Mouse (Mus musculus) MEL (cell line): ENCODE results near the gene Hs3st6. TPM values are rescaled to one million over a fixed set of nuclear protein-coding genes. Genes with fewer than 3 reads are reported as not detected.

Experiments used
- DNase-seq: peaks from one replicate; pipeline ENCODE4 v3.0.0; 2011; ENCODE audit warnings: low read depth, low spot score
- H3K27ac ChIP-seq: 2 replicates; pipeline ENCODE4 v1.5.1; 2012; ENCODE audit warnings: low read depth, mild to moderate bottlenecking, control low read depth, low read length, moderate library complexity; ENCODE audit not compliant: control insufficient read depth
- H3K27me3 ChIP-seq, 2 experiments: fragments of 150-350 bp in 1 of 2; sonication (generic) in 1 of 2; 2 replicates each; pipeline ENCODE4 v1.6.1; 2012; ENCODE audit warnings: low read length in 2 of 2, mild to moderate bottlenecking in 2 of 2, improper control_type of control experiment in 1 of 2, moderate library complexity in 1 of 2; ENCODE audit not compliant: insufficient read depth in 2 of 2, control insufficient read depth in 1 of 2
- H3K36me3 ChIP-seq, 2 experiments: 2 replicates each; pipeline ENCODE4 v1.6.1; 2012 to 2014; ENCODE audit warnings: low read length in 2 of 2, improper control_type of control experiment in 1 of 2, inconsistent platforms in 1 of 2, mild to moderate bottlenecking in 1 of 2; ENCODE audit not compliant: insufficient read depth in 2 of 2, control insufficient read depth in 1 of 2
- H3K4me1 ChIP-seq, 2 experiments: fragments of 150-350 bp in 1 of 2; sonication (generic) in 1 of 2; 2 replicates each; pipeline ENCODE4 v1.6.1; 2012; ENCODE audit warnings: low read length in 2 of 2, improper control_type of control experiment in 1 of 2, mild to moderate bottlenecking in 1 of 2; ENCODE audit not compliant: insufficient read depth in 2 of 2, control insufficient read depth in 1 of 2
- H3K4me3 ChIP-seq, 2 experiments: fragments of 150-350 bp in 1 of 2; sonication (generic) in 1 of 2; 2 replicates each; pipeline ENCODE4 v1.5.1; 2012; ENCODE audit warnings: low read depth in 2 of 2, low read length in 2 of 2, mild to moderate bottlenecking in 2 of 2, moderate library complexity in 2 of 2, control low read depth in 1 of 2, improper control_type of control experiment in 1 of 2; ENCODE audit not compliant: control insufficient read depth in 1 of 2, insufficient read depth in 1 of 2
- H3K79me2 ChIP-seq: 2 replicates; pipeline ENCODE4 v1.6.1; 2012; ENCODE audit warnings: mild to moderate bottlenecking, low read length, moderate library complexity; ENCODE audit not compliant: control insufficient read depth, poor library complexity, insufficient read depth
- H3K9ac ChIP-seq: 2 replicates; pipeline ENCODE4 v1.6.1; 2012; ENCODE audit warnings: low read depth, mild to moderate bottlenecking, control low read depth, low read length, moderate library complexity; ENCODE audit not compliant: control insufficient read depth, poor library complexity, severe bottlenecking
- H3K9me3 ChIP-seq: fragments of 150-350 bp; sonication (generic); replicated peaks from 2 replicates; pipeline ENCODE4 v1.6.1; 2012; ENCODE audit warnings: mild to moderate bottlenecking, low read length, improper control_type of control experiment, moderate library complexity; ENCODE audit not compliant: insufficient read depth
- CHD1 ChIP-seq: IDR thresholded peaks from 2 replicates; pipeline ENCODE4 v1.6.1; 2012; ENCODE audit warnings: low read depth, mild to moderate bottlenecking, inconsistent platforms, low read length, improper control_type of control experiment
- CTCF ChIP-seq, 3 experiments: IDR thresholded peaks in 2 of 3; conservative IDR thresholded peaks in 1 of 3; 2 replicates each; pipeline ENCODE4 v1.5.1; 2011 to 2012; ENCODE audit warnings: low read length in 3 of 3, low read depth in 2 of 3, mild to moderate bottlenecking in 2 of 3, improper control_type of control experiment in 1 of 3, inconsistent platforms in 1 of 3, mixed read lengths in 1 of 3, moderate library complexity in 1 of 3; ENCODE audit not compliant: control insufficient read depth in 1 of 3, insufficient read depth in 1 of 3, poor library complexity in 1 of 3, severe bottlenecking in 1 of 3
- ELF1 ChIP-seq: IDR thresholded peaks from 2 replicates; pipeline ENCODE4 v1.6.1; 2014; ENCODE audit warnings: low read depth, mild to moderate bottlenecking, inconsistent platforms, low read length, improper control_type of control experiment, moderate library complexity
- KAT2A ChIP-seq: conservative IDR thresholded peaks from 2 replicates; pipeline ENCODE4 v1.6.1; 2012; ENCODE audit warnings: low read depth, low read length, improper control_type of control experiment, inconsistent platforms
- MAFK ChIP-seq: IDR thresholded peaks from 2 replicates; pipeline ENCODE4 v1.6.1; 2011; ENCODE audit warnings: low read depth, mild to moderate bottlenecking, low read length, improper control_type of control experiment, borderline replicate concordance
- MXI1 ChIP-seq: IDR thresholded peaks from 2 replicates; pipeline ENCODE4 v1.6.1; 2011; ENCODE audit warnings: mild to moderate bottlenecking, low read depth, low read length, improper control_type of control experiment
- POLR2A ChIP-seq, 2 experiments: IDR thresholded peaks; 2 replicates each; pipeline ENCODE4 v1.6.1; 2011 to 2012; ENCODE audit warnings: low read length in 2 of 2, mild to moderate bottlenecking in 2 of 2, control low read depth in 1 of 2, improper control_type of control experiment in 1 of 2, low read depth in 1 of 2, moderate library complexity in 1 of 2; ENCODE audit not compliant: control insufficient read depth in 1 of 2, insufficient read depth in 1 of 2, poor library complexity in 1 of 2
- POLR2AphosphoS5 ChIP-seq: IDR thresholded peaks from 2 replicates; pipeline ENCODE4 v1.6.1; 2012; ENCODE audit warnings: low read depth, borderline replicate concordance, mild to moderate bottlenecking, inconsistent platforms, low read length, moderate library complexity, mixed read lengths
- RAD21 ChIP-seq: IDR thresholded peaks from 2 replicates; pipeline ENCODE4 v1.6.1; 2011; ENCODE audit warnings: mild to moderate bottlenecking, low read depth, low read length, improper control_type of control experiment
- RCOR1 ChIP-seq: IDR thresholded peaks from 2 replicates; pipeline ENCODE4 v1.6.1; 2012; ENCODE audit warnings: low read depth, mild to moderate bottlenecking, inconsistent platforms, low read length, improper control_type of control experiment
- TBP ChIP-seq: IDR thresholded peaks from 2 replicates; pipeline ENCODE4 v1.8.0; 2011; ENCODE audit warnings: low read depth, low read length, improper control_type of control experiment
- TCF12 ChIP-seq: IDR thresholded peaks from 2 replicates; pipeline ENCODE4 v1.6.1; 2014; ENCODE audit warnings: low read depth, mild to moderate bottlenecking, inconsistent platforms, low read length, improper control_type of control experiment, moderate library complexity
- USF1 ChIP-seq: IDR thresholded peaks from 2 replicates; pipeline ENCODE4 v1.6.1; 2014; ENCODE audit warnings: low read depth, mild to moderate bottlenecking, inconsistent platforms, low read length, improper control_type of control experiment, moderate library complexity
- USF2 ChIP-seq, 2 experiments: IDR thresholded peaks; 2 replicates each; pipeline ENCODE4 v1.6.1; 2011 to 2012; ENCODE audit warnings: improper control_type of control experiment in 2 of 2, low read length in 2 of 2, borderline replicate concordance in 1 of 2, inconsistent platforms in 1 of 2, low read depth in 1 of 2, mild to moderate bottlenecking in 1 of 2; ENCODE audit not compliant: insufficient read depth in 1 of 2
- ZC3H11A ChIP-seq: IDR thresholded peaks from 2 replicates; pipeline ENCODE4 v1.6.1; 2012; ENCODE audit warnings: low read depth, mild to moderate bottlenecking, inconsistent platforms, low read length, improper control_type of control experiment
- ZMIZ1 ChIP-seq: IDR thresholded peaks from 2 replicates; pipeline ENCODE4 v1.6.1; 2012; ENCODE audit warnings: low read depth, mild to moderate bottlenecking, inconsistent platforms, low read length, improper control_type of control experiment, moderate library complexity
- ZNF384 ChIP-seq: IDR thresholded peaks from 2 replicates; pipeline ENCODE4 v1.6.1; 2012; ENCODE audit warnings: low read depth, mild to moderate bottlenecking, inconsistent platforms, low read length, improper control_type of control experiment
- polyA plus RNA-seq, 2 experiments: library from polyadenylated mRNA; stranded (reverse) in 1 of 2; unstranded in 1 of 2; fragments of >175 nt in 1 of 2; fragments of >200 nt in 1 of 2; gene quantifications; 2 replicates each; pipeline versions ENCODE4 v1.2.1 to v1.2.4; 2012; ENCODE audit warnings: low replicate concordance in 2 of 2, low read depth in 1 of 2; ENCODE audit not compliant: insufficient read length in 2 of 2, insufficient read depth in 1 of 2, missing spikeins in 1 of 2
- total RNA-seq: library from RNA; depleted of rRNA; stranded (reverse); fragments of 300-350 nt; gene quantifications from 2 replicates; pipeline ENCODE4 v1.2.3, GENCODE M21; 2012

Gene Hs3st6
- total and polyA plus RNA-seq, 3 experiments, result not detected

DNA sequence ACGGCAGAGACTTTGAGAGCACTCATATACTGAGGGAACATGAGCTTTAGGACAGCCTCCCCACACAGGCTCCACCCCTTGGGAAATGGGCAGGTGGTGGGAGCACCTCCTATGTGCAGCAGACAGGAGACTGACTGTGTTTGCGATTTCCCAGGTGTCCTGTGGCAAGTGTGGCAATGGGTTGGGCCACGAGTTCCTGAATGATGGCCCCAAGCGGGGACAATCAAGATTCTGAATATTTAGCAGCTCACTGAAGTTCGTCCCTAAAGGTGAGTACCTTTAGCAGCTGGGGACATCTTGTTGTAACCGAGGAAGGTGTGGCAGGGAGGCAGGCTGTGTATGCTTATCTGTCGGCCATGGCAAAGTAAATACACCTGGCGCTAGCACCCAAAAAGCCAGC is 12.9 kb upstream of the Hs3st6 start:
- H3K27ac ChIP-seq, result no peak overlapping the region
- peaks cover 2% of the 10 kb centered on the region; the same call in 1 of the 2 replicates for H3K79me2 ChIP-seq
- no peaks in the 10 kb centered on the region for H3K27me3 ChIP-seq
- no peak overlapping the region for H3K9ac ChIP-seq
- no peak overlapping the region for H3K4me3 ChIP-seq
- TF ChIP-seq POLR2AphosphoS5, result no peak
- no peaks in the 10 kb centered on the region for H3K9me3 ChIP-seq
- H3K36me3 ChIP-seq, result peaks cover 0 to 10% of the 10 kb centered on the region in 2 experiments; a peak in 1 of 4 replicates
- no peak for DNase-seq
- H3K4me1 ChIP-seq, result peaks cover 0 to 17% of the 10 kb centered on the region in 2 experiments; a peak in 2 of 4 replicates

DNA sequence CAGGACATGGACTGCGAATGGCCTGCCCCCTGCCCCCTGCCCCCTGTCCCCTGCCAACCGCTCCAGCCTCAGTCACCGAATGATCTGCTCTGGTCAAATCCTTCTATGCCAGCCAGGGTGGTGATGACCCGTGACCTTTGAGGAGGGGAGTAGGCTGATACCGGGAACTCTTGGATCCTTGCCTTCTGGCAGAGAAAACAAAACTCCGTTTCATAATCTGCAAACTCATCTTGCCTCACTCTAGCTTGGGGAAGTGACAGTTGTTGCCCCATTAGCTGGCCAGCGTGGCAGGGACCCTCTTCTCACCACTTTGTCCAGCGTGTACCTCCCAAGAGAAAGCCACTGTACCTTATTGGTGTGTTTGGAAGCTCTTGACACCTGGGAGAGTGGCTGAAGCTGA is 10.5 kb upstream of the Hs3st6 start:
- H3K27me3 ChIP-seq, result no peaks in the 10 kb centered on the region; a peak in 1 of 4 replicates
- DNase-seq, result no peak
- no peaks in the 10 kb centered on the region for H3K9me3 ChIP-seq
- H3K36me3 ChIP-seq, result peaks cover 0 to 4% of the 10 kb centered on the region in 2 experiments; a peak in 1 of 4 replicates
- H3K79me2 ChIP-seq, result no peaks in the 10 kb centered on the region
- H3K27ac ChIP-seq, result no peak overlapping the region
- no peak overlapping the region for H3K9ac ChIP-seq
- H3K4me1 ChIP-seq, result peaks cover 0 to 5% of the 10 kb centered on the region in 2 experiments; a peak in 2 of 4 replicates
- TF ChIP-seq ZNF384, result no peak
- no peak for TF ChIP-seq USF1
- H3K4me3 ChIP-seq, result no peak overlapping the region

DNA sequence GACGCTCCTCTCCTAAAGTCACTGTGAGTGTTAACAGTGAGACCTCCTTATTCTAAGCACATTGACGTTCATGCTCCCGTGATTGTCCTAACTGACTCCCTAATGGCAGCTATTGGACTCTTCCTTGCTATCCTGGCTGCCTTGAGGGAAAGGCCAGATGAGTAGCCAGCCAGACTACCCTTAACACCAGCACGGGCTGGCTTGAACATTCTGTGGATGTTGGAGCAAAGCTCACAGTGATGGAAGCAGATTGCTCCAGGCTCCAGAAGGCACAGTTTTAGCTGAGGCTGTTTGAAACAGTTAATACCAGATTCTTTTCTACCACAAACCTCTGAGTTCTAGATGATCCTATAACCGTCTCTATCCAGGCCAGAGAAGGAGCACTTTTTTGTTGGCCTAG is 8.9 kb upstream of the Hs3st6 start:
- no peaks in the 10 kb centered on the region for H3K36me3 ChIP-seq
- H3K27me3 ChIP-seq, result peaks cover 0 to 4% of the 10 kb centered on the region in 2 experiments; a peak in 1 of 4 replicates
- TF ChIP-seq KAT2A, result no peak
- TF ChIP-seq RCOR1, result no peak
- no peak for TF ChIP-seq RAD21
- TF ChIP-seq CTCF (IDR thresholded peaks at IDR 0.05 in 2 of 3, conservative IDR thresholded peaks at IDR 0.05 in 1 of 3; ENCODE audit: control insufficient read depth in 1 of 3, insufficient read depth in 1 of 3, low read depth in 2 of 3, low read length in 3 of 3, poor library complexity in 1 of 3, severe bottlenecking in 1 of 3), result no peak
- TF ChIP-seq ZC3H11A, result no peak
- no peak for TF ChIP-seq MXI1
- no peak for TF ChIP-seq MAFK
- TF ChIP-seq ELF1, result no peak
- no peak for TF ChIP-seq ZNF384
- no peak for TF ChIP-seq ZMIZ1
- no peak for TF ChIP-seq POLR2A (IDR thresholded peaks at IDR 0.05; ENCODE audit: control insufficient read depth in 1 of 2, insufficient read depth in 1 of 2, low read depth in 1 of 2, low read length in 2 of 2, poor library complexity in 1 of 2)
- TF ChIP-seq TCF12, result no peak
- no peak for TF ChIP-seq TBP
- no peak for TF ChIP-seq CHD1
- no peak for TF ChIP-seq USF2 (IDR thresholded peaks at IDR 0.05; ENCODE audit: borderline replicate concordance in 1 of 2, insufficient read depth in 1 of 2, low read depth in 1 of 2, low read length in 2 of 2)
- no peak for DNase-seq
- no peak overlapping the region for H3K27ac ChIP-seq
- no peaks in the 10 kb centered on the region for H3K4me1 ChIP-seq
- no peak overlapping the region for H3K9ac ChIP-seq
- H3K79me2 ChIP-seq, result no peaks in the 10 kb centered on the region
- no peaks in the 10 kb centered on the region for H3K9me3 ChIP-seq
- no peak overlapping the region for H3K4me3 ChIP-seq
